Mouse (Mus musculus) forebrain, embryonic 12.5 days (tissue): Measurements from ENCODE around the gene Pltp. TPM values are rescaled to one million over a fixed set of nuclear protein-coding genes. Genes with fewer than 3 reads are reported as not detected.

Source experiments
- ATAC-seq: fragments of 200-750 bp; cut with Nextera tagmentation; 2 replicates; pipeline ENCODE4 v1.8.0; 2017; ENCODE audit warnings: moderate TSS enrichment; ENCODE audit not compliant: low FRiP score
- H3K27ac ChIP-seq: fragments of 300-500 bp; sonication (generic); 2 replicates; pipeline ENCODE4 v1.5.1; 2016; ENCODE audit warnings: mild to moderate bottlenecking
- H3K27me3 ChIP-seq: fragments of 300-500 bp; sonication (generic); 2 replicates; pipeline ENCODE4 v1.6.1; 2016; ENCODE audit warnings: mild to moderate bottlenecking
- H3K36me3 ChIP-seq: fragments of 300-500 bp; sonication (generic); replicated peaks from 2 replicates; pipeline ENCODE4 v1.6.1; 2016; ENCODE audit warnings: mild to moderate bottlenecking
- H3K4me1 ChIP-seq: fragments of 300-500 bp; sonication (generic); 2 replicates; pipeline ENCODE4 v1.6.1; 2016
- H3K4me2 ChIP-seq: fragments of 300-500 bp; sonication (generic); 2 replicates; pipeline ENCODE4 v1.6.1; 2016; ENCODE audit warnings: mild to moderate bottlenecking, moderate library complexity
- H3K4me3 ChIP-seq: fragments of 300-500 bp; sonication (generic); replicated peaks from 2 replicates; pipeline ENCODE4 v1.5.1; 2016; ENCODE audit warnings: mild to moderate bottlenecking
- H3K9ac ChIP-seq: fragments of 300-500 bp; sonication (generic); 2 replicates; pipeline ENCODE4 v1.6.1; 2016; ENCODE audit warnings: mild to moderate bottlenecking
- H3K9me3 ChIP-seq: fragments of 300-500 bp; sonication (generic); 2 replicates; pipeline ENCODE4 v1.6.1; 2016
- WGBS: fragments of 180-500 bp; shearing (Covaris S2); methylation state at CpG from one replicate; pipeline ENCODE4 v1.1.7; 2016; 5-methylcytosine and 5-hydroxymethylcytosine counted together
- polyA plus RNA-seq: library from polyadenylated mRNA; unstranded; fragments of >200 nt; fragmentation: Nextera tagmentation; extraction: Ambion mirVana; gene quantifications from 2 replicates; pipeline ENCODE4 v1.2.1, GENCODE M21; 2016

Gene Pltp
- polyA plus RNA-seq, 1 experiment from 2014 or later = 40.4 TPM

DNA sequence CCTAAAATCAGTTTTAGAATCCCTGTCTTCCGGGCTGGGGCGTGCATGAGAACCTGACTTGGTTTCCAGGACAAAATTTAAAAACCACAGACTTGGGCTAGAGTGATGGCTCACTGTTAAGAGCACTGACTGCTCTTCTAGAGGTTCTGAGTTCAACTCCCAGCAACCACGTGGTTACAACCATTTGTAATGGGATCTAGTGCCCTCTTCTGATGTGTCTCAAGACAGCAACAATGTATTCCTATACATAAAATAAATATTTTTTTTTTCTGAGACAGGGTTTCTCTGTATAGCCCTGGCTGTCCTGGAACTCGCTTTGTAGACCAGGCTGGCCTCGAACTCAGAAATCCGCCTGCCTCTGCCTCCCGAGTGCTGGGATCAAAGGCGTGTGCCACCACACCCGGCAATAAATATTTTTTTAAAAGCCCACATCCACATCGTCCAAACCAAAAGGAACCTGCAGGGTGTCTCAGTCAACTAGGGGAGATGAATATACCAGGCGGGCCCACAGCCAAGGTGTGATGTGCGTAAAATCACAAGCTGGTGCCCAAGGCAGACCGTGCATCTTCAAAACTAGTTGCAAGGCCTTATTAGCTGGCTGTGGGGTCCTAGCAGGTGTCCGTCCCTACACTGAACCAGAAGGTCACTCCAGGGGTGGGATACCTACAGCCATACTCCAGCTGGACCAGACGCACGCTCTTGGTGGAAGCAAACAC lies 25.3 kb downstream of the Pltp start:
- Histone ChIP-seq H3K27me3 (no peaks in the 10 kb centered on the region), H3K4me1 (peaks cover 26% of the 10 kb centered on the region), H3K4me2 (peak overlapping the region; percentile 100), H3K4me3 (peak overlapping the region; percentile 77), H3K9me3 (no peaks in the 10 kb centered on the region), H3K36me3 (peaks cover 22% of the 10 kb centered on the region), H3K9ac (peak overlapping the region; percentile 78), H3K27ac (peak overlapping the region; percentile 65; the same call in 1 of the 2 replicates)
- WGBS = 66% methylated on average over 16 of the region's 16 CpGs
- no peak for ATAC-seq

DNA sequence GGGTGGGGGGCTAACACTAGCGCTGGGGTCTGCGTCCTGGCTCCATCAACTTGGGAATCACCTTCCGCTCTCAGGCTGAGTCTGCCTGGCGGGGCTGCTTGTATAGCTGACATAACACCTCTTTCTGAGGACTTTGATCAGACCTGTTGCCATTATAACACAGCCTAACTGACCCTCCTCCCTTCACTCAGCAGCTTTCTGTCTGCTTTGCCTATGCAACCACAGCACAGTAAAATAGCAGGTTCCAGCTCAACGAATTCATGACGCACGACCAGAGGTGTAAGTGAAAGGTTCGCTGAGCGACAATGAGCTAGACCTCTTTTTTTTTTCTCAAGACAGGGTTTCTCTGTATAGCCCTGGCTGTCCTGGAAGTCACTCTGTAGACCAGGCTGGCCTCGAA lies 26.5 kb downstream of the Pltp start:
- ATAC-seq = no peak
- H3K9me3 ChIP-seq = no peaks in the 10 kb centered on the region
- no peak overlapping the region for H3K9ac ChIP-seq
- no peak overlapping the region for H3K27ac ChIP-seq
- peaks cover 28% of the 10 kb centered on the region for H3K36me3 ChIP-seq
- H3K4me1 ChIP-seq = peaks cover 26% of the 10 kb centered on the region
- no peak overlapping the region for H3K4me3 ChIP-seq
- H3K4me2 ChIP-seq = no peak overlapping the region
- H3K27me3 ChIP-seq = no peaks in the 10 kb centered on the region
- 90% methylated on average over 10 of the region's 10 CpGs for WGBS

DNA sequence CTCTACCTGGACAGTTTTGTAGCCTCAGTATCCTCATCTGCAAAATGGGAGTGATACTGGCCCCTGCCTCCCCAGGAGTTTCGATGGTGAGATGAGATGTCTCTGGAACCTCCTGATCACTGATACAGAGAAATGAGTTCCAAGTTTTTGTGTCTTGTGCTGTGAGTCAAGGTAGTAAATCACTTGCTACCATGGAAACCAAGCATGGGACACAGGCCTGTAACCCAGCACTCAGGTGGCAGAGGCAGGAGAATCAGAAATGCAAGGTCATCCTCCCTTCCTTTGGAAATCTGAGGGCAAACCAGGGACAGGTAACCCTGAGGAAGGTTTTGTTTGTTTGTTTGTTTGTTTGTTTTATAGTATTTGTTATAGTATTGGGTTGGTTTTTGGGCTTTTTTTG lies 28.4 kb downstream of the Pltp start:
- WGBS = 95% methylated on average over 1 of the region's 1 CpGs
- Histone ChIP-seq H3K9ac (no peak overlapping the region), H3K9me3 (no peaks in the 10 kb centered on the region), H3K36me3 (peaks cover 39% of the 10 kb centered on the region), H3K4me2 (no peak overlapping the region), H3K27me3 (no peaks in the 10 kb centered on the region), H3K4me3 (no peak overlapping the region), H3K27ac (no peak overlapping the region), H3K4me1 (peaks cover 16% of the 10 kb centered on the region)
- no peak for ATAC-seq

DNA sequence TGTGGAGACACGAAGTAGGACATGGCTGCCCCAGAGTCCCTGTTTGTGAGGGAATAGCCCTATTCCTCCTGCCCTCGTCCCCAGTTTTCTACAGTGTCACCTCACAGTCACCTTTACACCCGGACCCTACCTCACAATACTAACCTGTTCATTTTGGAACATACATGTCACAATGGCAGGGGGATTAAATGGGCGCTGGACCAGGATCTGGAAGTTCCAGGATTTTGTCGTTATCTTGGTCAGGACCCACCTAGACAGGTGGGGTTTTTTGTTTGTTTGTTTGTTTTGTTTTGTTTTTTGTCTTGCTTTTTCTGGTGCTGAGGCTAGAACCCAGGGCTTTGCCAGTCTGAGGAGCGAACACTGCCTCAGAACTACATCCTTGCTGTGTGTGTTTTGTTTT lies 29.1 kb downstream of the Pltp start, which contains the start of gene Spata25:
Gene Spata25 (minus strand): TSS at position 101 of the 400 bp plus-strand sequence.
- Histone ChIP-seq H3K4me1 (peaks cover 19% of the 10 kb centered on the region), H3K9ac (no peak within 1 kb of the TSS), H3K36me3 (peaks cover 39% of the 10 kb centered on the region), H3K9me3 (no peaks in the 10 kb centered on the region), H3K27ac (no peak within 1 kb of the TSS), H3K27me3 (no peaks in the 10 kb centered on the region), H3K4me3 (no peak within 1 kb of the TSS), H3K4me2 (no peak within 1 kb of the TSS)
- no peak for ATAC-seq
- WGBS = 87% methylated on average over 6 of the region's 6 CpGs

DNA sequence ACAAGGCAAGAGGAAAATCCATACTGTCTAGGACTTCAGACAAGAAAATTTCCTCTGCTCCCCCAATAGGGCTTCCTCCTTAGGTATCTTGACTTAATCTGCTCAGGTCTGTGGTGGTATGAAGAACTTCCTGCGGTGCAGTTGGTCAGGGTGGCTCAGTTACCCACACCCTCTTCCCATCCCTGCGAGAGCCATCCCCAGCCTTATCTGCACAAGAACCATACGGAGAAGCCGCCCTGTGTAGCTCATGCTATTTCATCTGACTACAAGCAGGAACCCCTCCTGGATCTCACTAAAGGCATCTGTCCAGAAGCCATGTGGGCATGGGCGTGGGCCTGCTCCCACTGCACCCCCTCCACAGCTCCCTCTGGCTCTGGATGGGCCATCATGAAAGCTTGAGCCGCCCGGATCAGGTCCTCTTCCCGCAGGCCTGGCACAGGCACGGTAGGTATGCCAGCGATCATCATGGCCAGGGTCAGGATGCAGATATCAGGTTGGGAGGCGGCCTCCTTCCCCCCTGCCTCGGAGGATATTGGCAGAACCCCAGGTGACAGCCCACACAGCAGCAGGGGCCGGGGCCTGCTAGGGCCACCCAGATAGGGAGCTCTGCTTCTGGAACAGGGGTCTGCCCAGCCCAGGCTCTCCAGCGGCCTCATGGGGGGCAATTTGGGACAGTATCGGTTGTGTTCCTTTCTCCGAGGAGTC lies 30.2 kb downstream of the Pltp start:
- H3K4me1 ChIP-seq = peaks cover 13% of the 10 kb centered on the region
- 89% methylated on average over 16 of the region's 16 CpGs for WGBS
- no peak overlapping the region for H3K27ac ChIP-seq
- H3K9me3 ChIP-seq = no peaks in the 10 kb centered on the region
- no peak overlapping the region for H3K9ac ChIP-seq
- H3K4me3 ChIP-seq = no peak overlapping the region
- H3K36me3 ChIP-seq = peaks cover 39% of the 10 kb centered on the region
- no peak overlapping the region for H3K4me2 ChIP-seq
- no peak for ATAC-seq
- no peaks in the 10 kb centered on the region for H3K27me3 ChIP-seq

DNA sequence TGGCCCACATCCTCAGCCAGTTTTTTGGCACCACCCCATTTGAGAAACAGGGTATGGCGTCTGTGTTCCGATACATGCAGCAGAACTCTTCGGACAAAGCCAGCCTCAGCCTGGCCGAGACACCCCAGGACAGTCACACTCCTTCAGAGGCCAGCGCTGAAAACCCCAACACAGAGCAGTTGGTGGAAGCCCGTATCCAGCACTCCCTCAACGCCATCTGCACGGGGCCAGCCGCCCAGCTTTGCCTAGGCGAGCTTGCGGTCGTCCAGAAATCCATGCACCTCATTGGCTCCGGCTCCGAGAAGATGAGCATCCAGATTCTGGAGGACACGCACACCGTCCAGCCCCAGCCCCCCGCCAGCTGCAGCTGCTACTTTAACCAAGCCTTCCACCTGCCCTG lies 32.0 kb downstream of the Pltp start:
- peaks cover 48% of the 10 kb centered on the region for H3K36me3 ChIP-seq
- 96% methylated on average over 17 of the region's 17 CpGs for WGBS

DNA sequence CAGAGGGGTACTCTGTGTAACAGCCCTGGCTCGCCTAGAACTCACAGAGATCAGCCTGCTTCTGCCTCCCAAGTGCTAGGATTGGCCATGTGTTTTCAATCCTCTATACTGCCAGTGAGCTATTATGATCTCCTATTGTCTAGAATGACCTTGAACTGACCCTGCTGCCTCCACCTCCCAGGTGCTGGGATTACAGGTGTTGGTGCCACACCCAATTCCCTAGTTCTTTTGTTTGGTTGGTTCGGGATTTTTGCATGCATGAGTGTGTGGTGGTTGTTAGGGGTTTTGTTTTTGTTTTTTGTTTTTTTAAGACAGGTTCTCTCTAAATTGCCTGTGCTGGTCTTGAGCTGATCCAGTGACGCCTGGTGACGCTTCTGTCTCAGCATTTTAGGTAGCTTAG lies 33.5 kb downstream of the Pltp start:
- ATAC-seq = no peak
- Histone ChIP-seq H3K27ac (no peak overlapping the region), H3K36me3 (peaks cover 54% of the 10 kb centered on the region), H3K9me3 (no peaks in the 10 kb centered on the region), H3K27me3 (no peaks in the 10 kb centered on the region), H3K4me3 (no peak overlapping the region), H3K9ac (no peak overlapping the region), H3K4me2 (peak overlapping the region; percentile 53), H3K4me1 (peaks cover 15% of the 10 kb centered on the region)
- WGBS = 91% methylated on average over 4 of the region's 4 CpGs

More for the DNA sequence above, 32.0 kb downstream of the Pltp start:
- no peak overlapping the region for H3K4me3 ChIP-seq
- no peak overlapping the region for H3K4me2 ChIP-seq
- H3K9ac ChIP-seq = no peak overlapping the region
- no peaks in the 10 kb centered on the region for H3K9me3 ChIP-seq
- H3K27me3 ChIP-seq = no peaks in the 10 kb centered on the region
- H3K4me1 ChIP-seq = peaks cover 15% of the 10 kb centered on the region
- no peak for ATAC-seq
- no peak overlapping the region for H3K27ac ChIP-seq

DNA sequence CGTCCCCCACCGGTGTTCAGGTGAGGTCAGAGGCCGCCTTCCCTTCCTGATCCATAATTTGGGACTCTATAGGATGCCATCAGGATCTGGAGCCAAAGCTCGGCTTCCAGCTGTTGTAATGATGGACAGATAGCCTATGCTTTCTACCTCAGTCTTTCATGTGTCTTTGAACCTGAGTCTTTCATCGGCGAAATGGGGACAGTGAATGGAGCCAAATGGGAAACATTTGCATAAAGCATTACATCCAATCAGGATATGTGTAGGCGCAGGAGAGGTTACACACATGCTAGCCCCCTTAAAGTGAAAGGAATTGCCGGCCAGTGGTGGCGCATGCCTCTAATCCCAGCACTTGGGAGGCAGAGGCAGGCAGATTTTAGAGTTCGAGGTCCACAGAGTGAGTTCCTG lies 34.3 kb downstream of the Pltp start:
- H3K4me2 ChIP-seq = peak overlapping the region; percentile 53
- no peaks in the 10 kb centered on the region for H3K9me3 ChIP-seq
- peak; percentile 75 for ATAC-seq
- peak overlapping the region; percentile 64 for H3K4me3 ChIP-seq
- H3K36me3 ChIP-seq = peaks cover 52% of the 10 kb centered on the region
- no peaks in the 10 kb centered on the region for H3K27me3 ChIP-seq
- peaks cover 15% of the 10 kb centered on the region for H3K4me1 ChIP-seq
- peak overlapping the region; percentile 67 for H3K9ac ChIP-seq
- 3% methylated on average over 10 of the region's 10 CpGs for WGBS
- peak overlapping the region; percentile 88 for H3K27ac ChIP-seq

DNA sequence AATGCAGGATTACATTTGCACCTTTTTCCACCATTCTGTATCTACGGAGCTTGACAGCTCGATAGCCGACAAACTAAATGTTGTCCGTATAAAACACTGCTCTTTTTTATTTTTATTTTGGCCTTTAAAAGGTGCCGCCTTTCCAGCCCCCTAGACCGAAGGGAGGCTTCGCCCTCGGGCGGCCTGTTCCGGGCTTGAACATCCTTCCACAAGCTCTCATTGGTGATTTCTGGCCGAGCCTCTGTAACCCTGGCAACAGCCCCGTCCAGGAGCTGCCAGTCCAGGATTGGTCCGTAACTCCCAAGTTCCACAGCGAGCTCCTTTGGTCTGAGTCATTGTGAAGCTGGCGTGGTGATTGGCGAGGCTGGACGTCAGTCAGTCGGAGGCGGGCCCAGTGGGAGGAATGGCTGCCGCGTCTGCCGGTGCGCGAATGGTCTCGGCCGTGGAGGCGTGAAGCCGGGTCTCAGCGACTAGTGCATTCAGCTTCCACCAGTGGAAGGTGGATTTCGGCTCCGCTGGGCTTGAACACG lies 34.8 kb downstream of the Pltp start, which contains the start of gene Zswim1:
Gene Zswim1 (plus strand): TSS at position 51 of the 530 bp plus-strand sequence.
- peak within 1 kb of the TSS; percentile 88 for H3K27ac ChIP-seq
- peaks cover 47% of the 10 kb centered on the region for H3K36me3 ChIP-seq
- H3K9me3 ChIP-seq = no peaks in the 10 kb centered on the region
- H3K27me3 ChIP-seq = no peaks in the 10 kb centered on the region
- H3K4me1 ChIP-seq = peaks cover 15% of the 10 kb centered on the region
- WGBS = 1% methylated on average over 32 of the region's 32 CpGs
- H3K4me2 ChIP-seq = peak within 1 kb of the TSS; percentile 53
- peak; percentile 99 for ATAC-seq
- H3K4me3 ChIP-seq = peak within 1 kb of the TSS; percentile 64
- H3K9ac ChIP-seq = peak within 1 kb of the TSS; percentile 67

DNA sequence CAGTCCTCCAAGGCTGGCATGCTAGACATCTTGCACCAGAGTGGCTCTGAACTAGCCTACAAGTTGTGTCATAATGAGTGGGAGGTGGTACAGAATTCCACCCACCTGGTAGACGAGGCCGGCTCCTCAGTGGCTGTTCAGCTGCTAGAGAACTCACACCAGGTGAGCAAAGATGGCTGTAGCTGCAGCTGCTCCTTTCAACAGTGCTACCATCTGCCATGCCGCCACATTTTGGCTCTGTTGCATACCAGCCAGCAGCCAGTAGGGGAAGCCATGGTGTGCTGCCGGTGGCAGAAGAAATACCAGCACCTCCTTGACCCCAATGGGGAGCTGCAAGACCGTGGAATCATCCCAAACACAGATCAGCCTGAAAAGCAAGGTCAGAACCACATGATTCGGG lies 36.5 kb downstream of the Pltp start:
- Histone ChIP-seq H3K9me3 (no peaks in the 10 kb centered on the region), H3K27me3 (no peaks in the 10 kb centered on the region), H3K4me2 (no peak overlapping the region), H3K9ac (no peak overlapping the region), H3K4me3 (no peak overlapping the region), H3K27ac (no peak overlapping the region), H3K36me3 (peaks cover 31% of the 10 kb centered on the region), H3K4me1 (peaks cover 15% of the 10 kb centered on the region)
- no peak for ATAC-seq
- 92% methylated on average over 6 of the region's 6 CpGs for WGBS

DNA sequence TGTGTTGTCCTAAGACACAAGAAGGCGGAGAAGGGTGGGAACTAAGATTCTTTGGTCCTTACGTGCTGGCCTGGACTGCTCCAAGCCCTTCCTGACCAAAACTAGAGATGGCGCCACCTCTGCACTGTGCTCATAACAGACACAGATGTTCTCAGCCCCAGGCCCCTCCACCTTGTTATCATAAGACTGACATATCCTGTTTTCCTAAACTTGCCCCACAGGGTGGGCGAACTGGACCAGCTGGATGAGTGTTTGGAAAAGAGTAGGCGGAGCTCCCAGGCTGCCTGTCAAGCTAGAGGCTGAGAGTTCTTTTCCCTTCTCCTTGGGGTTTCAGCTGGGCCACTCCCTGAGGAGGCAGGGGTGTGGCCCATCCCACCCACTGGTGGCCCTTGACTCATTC lies 39.8 kb downstream of the Pltp start:
- peaks cover 16% of the 10 kb centered on the region for H3K36me3 ChIP-seq
- 0 out of 2 replicates have a peak overlapping the region, but pooled peaks have one; percentile 31 for H3K27ac ChIP-seq
- no peaks in the 10 kb centered on the region for H3K9me3 ChIP-seq
- H3K27me3 ChIP-seq = no peaks in the 10 kb centered on the region
- H3K4me1 ChIP-seq = peaks cover 6% of the 10 kb centered on the region; the same call in 1 of the 2 replicates
- 75% methylated on average over 5 of the region's 5 CpGs for WGBS
- H3K9ac ChIP-seq = no peak overlapping the region
- no peak overlapping the region for H3K4me3 ChIP-seq
- ATAC-seq = no peak
- H3K4me2 ChIP-seq = no peak overlapping the region

DNA sequence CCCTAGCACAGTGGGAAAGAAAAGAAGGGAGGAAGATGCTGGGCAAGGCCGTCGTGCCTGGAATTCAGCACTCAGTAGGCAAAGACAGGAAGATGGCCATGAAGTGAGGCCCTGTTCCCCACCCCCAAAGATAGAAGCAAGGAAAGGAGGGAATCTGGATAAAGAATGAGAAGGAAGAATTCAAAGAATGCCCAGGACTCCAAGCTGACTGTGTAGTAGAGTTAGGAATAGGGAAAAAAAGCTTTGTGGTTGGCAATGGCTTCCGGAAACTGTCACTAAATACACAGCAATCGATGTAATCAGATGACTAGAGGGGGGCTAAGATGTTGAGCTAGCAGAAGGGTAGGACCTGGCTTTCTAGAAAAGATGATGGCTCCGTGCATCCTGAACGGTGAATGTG lies 40.3 kb downstream of the Pltp start:
- no peak for ATAC-seq
- no peaks in the 10 kb centered on the region for H3K27me3 ChIP-seq
- no peak overlapping the region for H3K9ac ChIP-seq
- H3K4me1 ChIP-seq = peaks cover 2% of the 10 kb centered on the region; the same call in 1 of the 2 replicates
- H3K27ac ChIP-seq = 0 out of 2 replicates have a peak overlapping the region, but pooled peaks have one; percentile 31
- peaks cover 16% of the 10 kb centered on the region for H3K36me3 ChIP-seq
- H3K4me2 ChIP-seq = no peak overlapping the region
- WGBS = 94% methylated on average over 6 of the region's 6 CpGs
- no peak overlapping the region for H3K4me3 ChIP-seq
- no peaks in the 10 kb centered on the region for H3K9me3 ChIP-seq
